Mouse (Mus musculus): ENCODE measurements around the gene Cst3. TPM values are rescaled to one million over a fixed set of nuclear protein-coding genes. Genes with fewer than 3 reads are reported as not detected.

The Cst3 gene
- polyA plus RNA-seq, 1 experiment from 2014 or later: 595 TPM

- Histone ChIP-seq H3K4me1 (replicated peaks; ENCODE audit: control insufficient read depth, insufficient read depth) (no peaks in the 10 kb centered on the region), H3K4me3 (ENCODE audit: low read depth, low read length) (no peak overlapping the region), H3K9ac (ENCODE audit: low read length) (no peak overlapping the region), H3K4me2 (replicated peaks; ENCODE audit: low read depth) (no peak overlapping the region), H3K9me3 (ENCODE audit: control insufficient read depth, low read length) (no peaks in the 10 kb centered on the region), H3K36me3 (ENCODE audit: control insufficient read depth, insufficient read depth, low read length) (no peaks in the 10 kb centered on the region), H3K27me3 (ENCODE audit: control insufficient read depth, insufficient read depth, low read length) (no peaks in the 10 kb centered on the region), H3K27ac (replicated peaks) (no peak overlapping the region)
- no peak for DNase-seq (ENCODE audit: low spot score)
- no peak for ATAC-seq (ENCODE audit: low FRiP score, low TSS enrichment)
- TF ChIP-seq CTCF (IDR thresholded peaks at IDR 0.05; ENCODE audit: low read depth): no peak
- no peak for TF ChIP-seq EP300 (optimal IDR thresholded peaks at IDR 0.05)
Measured at GRCm38 (mm10) chr2:148861693-148862092, 13.8 kb downstream of the Cst3 start.

DNA sequence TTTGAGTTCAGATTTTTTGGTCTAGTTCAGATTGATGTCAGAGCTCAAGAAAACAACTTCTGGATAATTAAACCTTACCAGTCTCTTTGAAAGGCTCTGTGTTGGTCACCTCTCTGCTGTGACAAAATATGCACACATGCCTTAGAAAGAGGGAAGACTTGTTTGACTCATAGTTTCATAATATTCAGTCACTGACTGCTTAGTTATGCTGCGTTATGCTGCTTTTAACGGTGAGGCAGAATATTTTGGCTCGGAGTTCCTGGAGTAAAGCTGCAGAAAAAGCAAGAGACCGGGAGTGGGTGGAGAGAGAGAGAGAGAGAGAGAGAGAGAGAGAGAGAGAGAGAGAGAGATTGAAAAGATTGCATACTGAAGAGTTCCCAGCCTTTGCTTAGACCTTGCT lies 14.5 kb downstream of the Cst3 start:
- Histone ChIP-seq H3K4me3 (ENCODE audit: low read depth, low read length) (no peak overlapping the region), H3K4me1 (replicated peaks; ENCODE audit: control insufficient read depth, insufficient read depth) (no peaks in the 10 kb centered on the region), H3K4me2 (replicated peaks; ENCODE audit: low read depth) (no peak overlapping the region), H3K27ac (replicated peaks) (no peak overlapping the region), H3K36me3 (ENCODE audit: control insufficient read depth, insufficient read depth, low read length) (no peaks in the 10 kb centered on the region), H3K9ac (ENCODE audit: low read length) (no peak overlapping the region), H3K9me3 (ENCODE audit: control insufficient read depth, low read length) (no peaks in the 10 kb centered on the region), H3K27me3 (ENCODE audit: control insufficient read depth, insufficient read depth, low read length) (no peaks in the 10 kb centered on the region)
- TF ChIP-seq CTCF (IDR thresholded peaks at IDR 0.05; ENCODE audit: low read depth): no peak
- no peak for TF ChIP-seq EP300 (optimal IDR thresholded peaks at IDR 0.05)
- ATAC-seq (ENCODE audit: low FRiP score, low TSS enrichment): no peak
- no peak for DNase-seq (ENCODE audit: low spot score)
- WGBS: 53% methylated on average over 4 of the region's 4 CpGs

DNA sequence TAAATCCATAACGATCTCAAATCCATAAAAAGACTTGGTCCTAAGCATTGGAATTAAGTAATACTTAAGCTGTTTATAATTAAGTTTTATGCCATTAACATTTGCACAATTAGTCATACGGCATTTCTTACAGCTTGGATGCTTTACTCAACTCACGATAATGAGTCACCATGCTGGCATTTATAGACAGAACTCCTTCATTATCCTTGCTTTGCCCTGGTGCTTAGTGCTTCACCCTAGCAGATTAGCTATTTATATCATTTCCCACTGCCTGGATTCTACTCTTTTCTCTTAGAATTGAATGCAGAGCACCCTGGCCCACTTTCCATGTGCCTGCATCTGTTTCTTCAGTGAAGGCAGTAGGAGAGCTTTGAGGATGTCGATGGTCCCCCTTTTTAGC lies 18.0 kb downstream of the Cst3 start:
- Histone ChIP-seq H3K4me2 (replicated peaks; ENCODE audit: low read depth) (no peak overlapping the region), H3K4me3 (ENCODE audit: low read depth, low read length) (no peak overlapping the region), H3K27me3 (ENCODE audit: control insufficient read depth, insufficient read depth, low read length) (no peaks in the 10 kb centered on the region), H3K9me3 (ENCODE audit: control insufficient read depth, low read length) (no peaks in the 10 kb centered on the region), H3K27ac (replicated peaks) (no peak overlapping the region), H3K36me3 (ENCODE audit: control insufficient read depth, insufficient read depth, low read length) (no peaks in the 10 kb centered on the region), H3K9ac (ENCODE audit: low read length) (no peak overlapping the region), H3K4me1 (replicated peaks; ENCODE audit: control insufficient read depth, insufficient read depth) (no peaks in the 10 kb centered on the region)
- ATAC-seq (ENCODE audit: low FRiP score, low TSS enrichment): no peak
- no peak for DNase-seq (ENCODE audit: low spot score)
- TF ChIP-seq CTCF (IDR thresholded peaks at IDR 0.05; ENCODE audit: low read depth) (no peak), EP300 (optimal IDR thresholded peaks at IDR 0.05) (no peak)
- WGBS: 49% methylated on average over 4 of the region's 4 CpGs

DNA sequence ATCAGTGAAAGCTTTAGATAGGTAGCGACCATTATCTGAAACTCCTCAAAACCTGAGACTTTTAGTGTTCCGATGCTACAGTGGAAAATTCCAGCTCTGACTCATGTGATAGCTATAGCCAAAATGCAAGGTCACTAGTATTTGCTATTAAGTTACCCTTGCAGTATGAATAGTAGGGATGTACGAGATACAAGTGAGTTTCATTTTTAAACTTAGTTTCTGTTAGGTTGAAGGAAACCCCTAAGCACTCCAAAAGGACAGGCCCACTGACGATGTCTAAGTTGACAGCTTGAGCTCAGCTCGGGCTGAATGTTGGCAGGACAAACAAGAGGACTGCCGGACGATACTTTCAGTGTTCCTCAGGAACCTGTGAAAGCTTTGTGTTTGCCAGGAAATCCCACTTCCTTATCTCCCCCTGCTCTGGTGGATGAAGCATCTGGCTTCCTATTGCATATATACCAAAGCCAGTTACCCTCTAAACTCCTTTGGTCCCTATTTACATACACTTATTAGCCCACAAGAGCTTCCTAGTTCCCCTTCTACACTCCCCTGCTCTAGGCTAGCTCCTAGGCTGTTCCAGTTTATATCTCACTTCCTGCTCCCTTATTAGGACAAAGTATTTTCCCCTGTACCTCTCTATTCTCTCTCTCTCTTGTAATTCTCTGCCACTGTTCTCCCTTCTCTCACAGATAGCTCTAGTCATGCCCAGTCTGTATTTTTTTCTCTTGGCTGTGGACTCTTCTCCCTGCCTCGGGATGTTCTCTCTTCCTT lies 18.7 kb downstream of the Cst3 start:
- no peak overlapping the region for H3K9ac ChIP-seq (ENCODE audit: low read length)
- no peaks in the 10 kb centered on the region for H3K9me3 ChIP-seq (ENCODE audit: control insufficient read depth, low read length)
- H3K4me3 ChIP-seq (ENCODE audit: low read depth, low read length): no peak overlapping the region
- H3K27me3 ChIP-seq (ENCODE audit: control insufficient read depth, insufficient read depth, low read length): no peaks in the 10 kb centered on the region
- no peak for DNase-seq (ENCODE audit: low spot score)
- no peak for TF ChIP-seq EP300 (optimal IDR thresholded peaks at IDR 0.05)
- no peak for TF ChIP-seq CTCF (IDR thresholded peaks at IDR 0.05; ENCODE audit: low read depth)
- no peaks in the 10 kb centered on the region for H3K36me3 ChIP-seq (ENCODE audit: control insufficient read depth, insufficient read depth, low read length)
- H3K4me2 ChIP-seq (replicated peaks; ENCODE audit: low read depth): 0 out of 2 replicates have a peak overlapping the region, but pooled peaks have one; percentile 3
- H3K27ac ChIP-seq (replicated peaks): peak overlapping the region; percentile 5; the same call in 1 of the 2 replicates
- no peaks in the 10 kb centered on the region for H3K4me1 ChIP-seq (replicated peaks; ENCODE audit: control insufficient read depth, insufficient read depth)
- 31% methylated on average over 8 of the region's 8 CpGs for WGBS
- no peak for ATAC-seq (ENCODE audit: low FRiP score, low TSS enrichment)

DNA sequence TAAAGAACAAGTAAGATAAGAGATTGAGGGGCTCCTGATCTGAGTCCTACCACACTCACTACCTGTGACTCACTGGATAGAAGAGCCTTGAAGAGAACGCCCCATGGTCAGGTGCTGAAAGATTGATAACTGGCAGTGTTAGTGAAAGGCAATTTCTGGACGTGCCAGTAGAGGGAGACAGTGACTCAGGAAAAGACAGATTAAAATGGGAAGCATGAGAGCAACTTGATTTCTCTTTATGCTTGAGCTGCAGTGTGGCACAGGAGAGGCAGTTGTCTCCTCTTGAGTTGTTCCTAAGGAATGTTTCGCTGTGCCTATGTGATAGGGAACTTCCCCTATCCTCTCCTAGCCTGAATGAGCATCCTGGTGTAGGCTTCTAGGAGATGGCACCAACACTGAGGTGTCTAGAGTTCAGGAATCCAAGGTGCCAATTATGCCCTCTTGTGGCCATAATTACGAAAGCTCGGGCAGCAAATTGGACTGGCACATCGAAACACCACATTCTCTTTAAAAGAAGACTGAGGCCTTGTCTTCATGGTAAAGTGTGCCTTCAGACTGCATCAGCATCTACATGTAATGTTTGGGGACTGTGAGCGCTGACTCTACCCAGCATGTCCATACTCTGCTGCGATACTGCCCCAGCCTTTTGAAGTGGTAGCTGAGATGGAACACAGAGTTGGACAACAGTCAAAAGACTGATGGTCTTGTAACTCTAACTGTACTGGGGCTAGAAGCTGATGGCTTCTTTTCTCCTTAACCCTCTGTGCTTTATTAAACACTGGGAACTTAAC lies 24.2 kb downstream of the Cst3 start:
- Histone ChIP-seq H3K27ac (replicated peaks) (no peak overlapping the region), H3K9me3 (ENCODE audit: control insufficient read depth, low read length) (no peaks in the 10 kb centered on the region), H3K27me3 (ENCODE audit: control insufficient read depth, insufficient read depth, low read length) (no peaks in the 10 kb centered on the region), H3K4me3 (ENCODE audit: low read depth, low read length) (no peak overlapping the region), H3K4me2 (replicated peaks; ENCODE audit: low read depth) (no peak overlapping the region), H3K4me1 (replicated peaks; ENCODE audit: control insufficient read depth, insufficient read depth) (no peaks in the 10 kb centered on the region), H3K9ac (ENCODE audit: low read length) (no peak overlapping the region), H3K36me3 (ENCODE audit: control insufficient read depth, insufficient read depth, low read length) (no peaks in the 10 kb centered on the region)
- peak; percentile 91 for ATAC-seq (ENCODE audit: low FRiP score, low TSS enrichment)
- peak; percentile 79 for DNase-seq (ENCODE audit: low spot score)
- 45% methylated on average over 8 of the region's 8 CpGs for WGBS
- TF ChIP-seq EP300 (optimal IDR thresholded peaks at IDR 0.05): no peak
- peak; percentile 89 for TF ChIP-seq CTCF (IDR thresholded peaks at IDR 0.05; ENCODE audit: low read depth)

- WGBS: 76% methylated on average over 2 of the region's 2 CpGs
- no peak for ATAC-seq (ENCODE audit: low FRiP score, low TSS enrichment)
- H3K9ac ChIP-seq (ENCODE audit: low read length): no peak overlapping the region
Measured at GRCm38 (mm10) chr2:148839224-148839623, 36.3 kb downstream of the Cst3 start.

More at GRCm38 (mm10) chr2:148839224-148839623, 36.3 kb downstream of the Cst3 start:
- no peaks in the 10 kb centered on the region for H3K36me3 ChIP-seq (ENCODE audit: control insufficient read depth, insufficient read depth, low read length)
- no peak for TF ChIP-seq EP300 (optimal IDR thresholded peaks at IDR 0.05)
- TF ChIP-seq CTCF (IDR thresholded peaks at IDR 0.05; ENCODE audit: low read depth): no peak
- no peak overlapping the region for H3K4me3 ChIP-seq (ENCODE audit: low read depth, low read length)
- H3K27me3 ChIP-seq (ENCODE audit: control insufficient read depth, insufficient read depth, low read length): no peaks in the 10 kb centered on the region
- DNase-seq (ENCODE audit: low spot score): no peak
- H3K4me2 ChIP-seq (replicated peaks; ENCODE audit: low read depth): no peak overlapping the region
- no peaks in the 10 kb centered on the region for H3K9me3 ChIP-seq (ENCODE audit: control insufficient read depth, low read length)
- H3K4me1 ChIP-seq (replicated peaks; ENCODE audit: control insufficient read depth, insufficient read depth): no peaks in the 10 kb centered on the region
- H3K27ac ChIP-seq (replicated peaks): no peak overlapping the region

All from stomach, postnatal 0 days (tissue).